ENCODE assay signal across 18 mouse cellular contexts in genomic region chr7:117943435-117943834, GRCm38 (mm10).
DNase-seq lines count a peak whose midpoint lies in the region; ATAC-seq and TF ChIP-seq lines count a peak whose summit lies in the region.
"Had no signal": no experiment of that assay in that cellular context is flagged by ENCODE, and none has a peak within 500 bp of the region (broad histone marks: within the 10 kb centered on the region; RNA-seq: fewer than 3 reads in every experiment).

No protein-coding gene starts in this region.

- no peaks in the 10 kb centered on the region for H3K9me3 ChIP-seq in midbrain, embryonic 11.5 days (ENCODE audit: control insufficient read depth, low read length)
- no peaks in the 10 kb centered on the region for H3K9me3 ChIP-seq in midbrain, postnatal 0 days (ENCODE audit: low read length)

- WGBS in midbrain, embryonic 11.5 days = 91% methylated on average over 3 of the region's 3 CpGs
- WGBS in midbrain, postnatal 0 days = 98% methylated on average over 3 of the region's 3 CpGs

- peaks cover 4% of the 10 kb centered on the region; the same call in 1 of the 2 replicates for H3K4me1 ChIP-seq in midbrain, embryonic 11.5 days (ENCODE audit: control insufficient read depth, insufficient read depth, low read length)
- H3K4me1 ChIP-seq in midbrain, postnatal 0 days (ENCODE audit: insufficient read depth, low read length) = no peaks in the 10 kb centered on the region

- no peak overlapping the region for H3K4me3 ChIP-seq in midbrain, embryonic 11.5 days (ENCODE audit: low read depth, low read length)
- H3K4me3 ChIP-seq in midbrain, postnatal 0 days (ENCODE audit: low read depth, low read length) = no peak overlapping the region

- intact Hi-C loops in heart, postnatal 14 days (cut with DNase I) = no loop called here

- no peak overlapping the region for H3K27ac ChIP-seq in midbrain, embryonic 11.5 days (ENCODE audit: low read depth, low read length)
- no peak overlapping the region for H3K27ac ChIP-seq in midbrain, postnatal 0 days (ENCODE audit: low read depth, low read length)

- no peak overlapping the region for H3K4me2 ChIP-seq in midbrain, embryonic 11.5 days
- no peak overlapping the region for H3K4me2 ChIP-seq in midbrain, postnatal 0 days (ENCODE audit: low read depth, low read length, poor library complexity, severe bottlenecking)

- no peaks in the 10 kb centered on the region for H3K36me3 ChIP-seq in midbrain, embryonic 11.5 days (ENCODE audit: control insufficient read depth, insufficient read depth, low read length)
- H3K36me3 ChIP-seq in midbrain, postnatal 0 days (ENCODE audit: insufficient read depth, low read length) = no peaks in the 10 kb centered on the region
- H3K36me3 ChIP-seq: G1E had no signal

- ATAC-seq in midbrain, embryonic 11.5 days (ENCODE audit: low FRiP score) = no peak
- ATAC-seq in midbrain, postnatal 0 days (ENCODE audit: low FRiP score) = no peak
- ATAC-seq: activated CD4-positive, CD25-positive, alpha-beta regulatory T cell, adult 4 months; CD4-positive, CD25-positive, alpha-beta regulatory T cell, adult 4 months; Patski had no signal

- peak; percentile 56 for DNase-seq in heart, adult 11 months
- no peak for DNase-seq in heart, postnatal 14 days
- peak; percentile 84 for DNase-seq in midbrain, embryonic 11.5 days (ENCODE audit: low spot score, missing footprints)
- no peak for DNase-seq in midbrain, postnatal 0 days (ENCODE audit: low spot score)
- DNase-seq: adrenal gland, adult 2 months; adrenal gland, adult 8-10 months; adrenal gland, postnatal 10 days; adrenal gland, postnatal 14 days; adrenal gland, postnatal 25 days; adrenal gland, postnatal 36 days; B cell, adult 2 months; cerebellum, adult 11 months; cerebellum, adult 11-12 months; cerebellum, adult 18-20 months had no signal

- no peak for TF ChIP-seq CTCF in midbrain, postnatal 0 days (IDR thresholded peaks at IDR 0.05)

- H3K27me3 ChIP-seq in midbrain, embryonic 11.5 days (ENCODE audit: control insufficient read depth, insufficient read depth, low read length) = no peaks in the 10 kb centered on the region
- H3K27me3 ChIP-seq in midbrain, postnatal 0 days (ENCODE audit: insufficient read depth, low read length) = no peaks in the 10 kb centered on the region
- H3K27me3 ChIP-seq: Patski had no signal

- H3K9ac ChIP-seq in midbrain, embryonic 11.5 days (ENCODE audit: low read length) = no peak overlapping the region
- no peak overlapping the region for H3K9ac ChIP-seq in midbrain, postnatal 0 days (replicated peaks; ENCODE audit: low read length, poor library complexity, severe bottlenecking)

Comparison
In these comparisons a context has a peak if more than half of its experiments do, and no peak if none do; other contexts are left out.
1. DNase-seq: peak in heart, adult 11 months (single experiment) and midbrain, embryonic 11.5 days (single experiment); none in heart, postnatal 14 days (0 of 2) and midbrain, postnatal 0 days (single experiment).